Mouse (Mus musculus) hindbrain, embryonic 13.5 days (tissue): ENCODE measurements around the gene Zfp523. TPM values are rescaled to one million over a fixed set of nuclear protein-coding genes. Genes with fewer than 3 reads are reported as not detected.

ENCODE experiments used
- ATAC-seq: fragments of 200-750 bp; cut with Nextera tagmentation; 2 replicates; pipeline ENCODE4 v1.8.0; 2017; ENCODE audit warnings: moderate TSS enrichment; ENCODE audit not compliant: low FRiP score
- H3K27ac ChIP-seq: fragments of 300-500 bp; sonication (generic); 2 replicates; pipeline ENCODE4 v1.5.1; 2015; ENCODE audit warnings: inconsistent platforms, mild to moderate bottlenecking, moderate library complexity
- H3K27me3 ChIP-seq: fragments of 300-500 bp; sonication (generic); 2 replicates; pipeline ENCODE4 v1.6.1; 2015; ENCODE audit warnings: mild to moderate bottlenecking, inconsistent platforms
- H3K36me3 ChIP-seq: fragments of 300-500 bp; sonication (generic); 2 replicates; pipeline ENCODE4 v1.6.1; 2015; ENCODE audit warnings: mild to moderate bottlenecking, inconsistent platforms
- H3K4me1 ChIP-seq: fragments of 300-500 bp; sonication (generic); replicated peaks from 2 replicates; pipeline ENCODE4 v1.6.1; 2015; ENCODE audit warnings: inconsistent platforms
- H3K4me2 ChIP-seq: fragments of 300-500 bp; sonication (generic); 2 replicates; pipeline ENCODE4 v1.6.1; 2015; ENCODE audit warnings: inconsistent platforms, mild to moderate bottlenecking, moderate library complexity
- H3K4me3 ChIP-seq: fragments of 300-500 bp; sonication (generic); 2 replicates; pipeline ENCODE4 v1.5.1; 2015; ENCODE audit warnings: mild to moderate bottlenecking, inconsistent platforms
- H3K9ac ChIP-seq: fragments of 300-500 bp; sonication (generic); 2 replicates; pipeline ENCODE4 v1.6.1; 2015; ENCODE audit warnings: mild to moderate bottlenecking, inconsistent platforms
- H3K9me3 ChIP-seq: fragments of 300-500 bp; sonication (generic); 2 replicates; pipeline ENCODE4 v1.6.1; 2016; ENCODE audit warnings: inconsistent platforms
- WGBS: fragments of 180-500 bp; shearing (Covaris S2); methylation state at CpG from one replicate; pipeline ENCODE4 v1.1.7; 2015; 5-methylcytosine and 5-hydroxymethylcytosine counted together
- polyA plus RNA-seq: library from polyadenylated mRNA; unstranded; fragments of >200 nt; fragmentation: Nextera tagmentation; extraction: Ambion mirVana; gene quantifications from 2 replicates; pipeline ENCODE4 v1.2.1, GENCODE M21; 2015

Zfp523 gene
- polyA plus RNA-seq, 1 experiment from 2014 or later = 40.2 TPM

GRCm38 (mm10) chr17:28201982-28202381, 25.1 kb downstream of the Zfp523 start:
- ATAC-seq = no peak
- Histone ChIP-seq H3K27me3 (no peaks in the 10 kb centered on the region), H3K4me3 (no peak overlapping the region), H3K36me3 (peaks cover 81% of the 10 kb centered on the region), H3K4me1 (peaks cover 7% of the 10 kb centered on the region), H3K27ac (no peak overlapping the region), H3K4me2 (no peak overlapping the region), H3K9me3 (no peaks in the 10 kb centered on the region), H3K9ac (peak overlapping the region; percentile 24; the same call in 1 of the 2 replicates)
- 80% methylated on average over 14 of the region's 14 CpGs for WGBS

- no peak overlapping the region for H3K9ac ChIP-seq
- no peaks in the 10 kb centered on the region for H3K9me3 ChIP-seq
- H3K27me3 ChIP-seq = peaks cover 6% of the 10 kb centered on the region; the same call in 1 of the 2 replicates
- H3K4me1 ChIP-seq = peaks cover 12% of the 10 kb centered on the region
- no peak overlapping the region for H3K27ac ChIP-seq
- ATAC-seq = no peak
- H3K4me3 ChIP-seq = no peak overlapping the region
- H3K36me3 ChIP-seq = peaks cover 62% of the 10 kb centered on the region
- H3K4me2 ChIP-seq = no peak overlapping the region
- WGBS = 41% methylated on average over 14 of the region's 14 CpGs
Observed at GRCm38 (mm10) chr17:28204052-28204720, 27.3 kb downstream of the Zfp523 start.

GRCm38 (mm10) chr17:28205443-28205842, 28.5 kb downstream of the Zfp523 start:
- 85% methylated on average over 8 of the region's 8 CpGs for WGBS
- Histone ChIP-seq H3K36me3 (peaks cover 49% of the 10 kb centered on the region), H3K9ac (no peak overlapping the region), H3K27me3 (peaks cover 6% of the 10 kb centered on the region; the same call in 1 of the 2 replicates), H3K4me3 (no peak overlapping the region), H3K27ac (0 out of 2 replicates have a peak overlapping the region, but pooled peaks have one; percentile 9), H3K4me1 (peaks cover 12% of the 10 kb centered on the region), H3K9me3 (no peaks in the 10 kb centered on the region), H3K4me2 (no peak overlapping the region)
- ATAC-seq = no peak

GRCm38 (mm10) chr17:28207092-28207491, 30.2 kb downstream of the Zfp523 start:
- H3K4me1 ChIP-seq = peaks cover 12% of the 10 kb centered on the region
- peaks cover 6% of the 10 kb centered on the region; the same call in 1 of the 2 replicates for H3K27me3 ChIP-seq
- WGBS = 79% methylated on average over 8 of the region's 8 CpGs
- H3K9ac ChIP-seq = peak overlapping the region; percentile 68
- H3K36me3 ChIP-seq = peaks cover 32% of the 10 kb centered on the region
- no peak for ATAC-seq
- H3K4me3 ChIP-seq = no peak overlapping the region
- H3K9me3 ChIP-seq = no peaks in the 10 kb centered on the region
- H3K4me2 ChIP-seq = no peak overlapping the region
- H3K27ac ChIP-seq = peak overlapping the region; percentile 50

- H3K27me3 ChIP-seq = peaks cover 6% of the 10 kb centered on the region; the same call in 1 of the 2 replicates
- peak within 1 kb of the TSS; percentile 19 for H3K4me3 ChIP-seq
- 24% methylated on average over 26 of the region's 26 CpGs for WGBS
- peaks cover 26% of the 10 kb centered on the region for H3K36me3 ChIP-seq
- H3K9me3 ChIP-seq = no peaks in the 10 kb centered on the region
- peak within 1 kb of the TSS; percentile 68 for H3K9ac ChIP-seq
- H3K4me1 ChIP-seq = peaks cover 12% of the 10 kb centered on the region
- peak; percentile 57; the same call in 1 of the 2 replicates for ATAC-seq
- peak within 1 kb of the TSS; percentile 36 for H3K4me2 ChIP-seq
- peak within 1 kb of the TSS; percentile 50 for H3K27ac ChIP-seq
Observed at GRCm38 (mm10) chr17:28207591-28208313, 30.8 kb downstream of the Zfp523 start, which contains the start of gene Def6. TSS of gene Def6 (plus strand) at chr17:28207778.

GRCm38 (mm10) chr17:28208314-28208612, 31.3 kb downstream of the Zfp523 start:
- no peak overlapping the region; the same call in 1 of the 2 replicates for H3K9ac ChIP-seq
- H3K27me3 ChIP-seq = peaks cover 6% of the 10 kb centered on the region; the same call in 1 of the 2 replicates
- peaks cover 12% of the 10 kb centered on the region for H3K4me1 ChIP-seq
- peak overlapping the region; percentile 19; the same call in 1 of the 2 replicates for H3K4me3 ChIP-seq
- peaks cover 21% of the 10 kb centered on the region for H3K36me3 ChIP-seq
- H3K4me2 ChIP-seq = peak overlapping the region; percentile 36
- no peaks in the 10 kb centered on the region for H3K9me3 ChIP-seq
- no peak overlapping the region for H3K27ac ChIP-seq
- no peak for ATAC-seq
- WGBS = 84% methylated on average over 8 of the region's 8 CpGs

GRCm38 (mm10) chr17:28209457-28210110, 32.7 kb downstream of the Zfp523 start:
- Histone ChIP-seq H3K27me3 (peaks cover 6% of the 10 kb centered on the region; the same call in 1 of the 2 replicates), H3K4me2 (no peak overlapping the region), H3K36me3 (peaks cover 12% of the 10 kb centered on the region), H3K9me3 (no peaks in the 10 kb centered on the region), H3K4me1 (peaks cover 12% of the 10 kb centered on the region), H3K9ac (no peak overlapping the region), H3K27ac (no peak overlapping the region), H3K4me3 (no peak overlapping the region)
- no peak for ATAC-seq
- 72% methylated on average over 4 of the region's 4 CpGs for WGBS

- Histone ChIP-seq H3K9ac (no peak overlapping the region), H3K9me3 (no peaks in the 10 kb centered on the region), H3K4me1 (peaks cover 11% of the 10 kb centered on the region), H3K27ac (no peak overlapping the region), H3K4me3 (no peak overlapping the region), H3K36me3 (no peaks in the 10 kb centered on the region), H3K27me3 (peaks cover 8% of the 10 kb centered on the region; the same call in 1 of the 2 replicates), H3K4me2 (no peak overlapping the region)
- ATAC-seq = no peak
- 86% methylated on average over 6 of the region's 6 CpGs for WGBS
Observed at GRCm38 (mm10) chr17:28211921-28212341, 35.0 kb downstream of the Zfp523 start.

GRCm38 (mm10) chr17:28212391-28212790, 35.5 kb downstream of the Zfp523 start:
- Histone ChIP-seq H3K4me3 (no peak overlapping the region), H3K9me3 (no peaks in the 10 kb centered on the region), H3K9ac (no peak overlapping the region), H3K36me3 (no peaks in the 10 kb centered on the region), H3K4me1 (peaks cover 6% of the 10 kb centered on the region), H3K4me2 (no peak overlapping the region), H3K27me3 (peaks cover 13% of the 10 kb centered on the region; the same call in 1 of the 2 replicates), H3K27ac (no peak overlapping the region)
- WGBS = 78% methylated on average over 9 of the region's 9 CpGs
- no peak for ATAC-seq

- H3K36me3 ChIP-seq = no peaks in the 10 kb centered on the region
- ATAC-seq = no peak
- no peak overlapping the region for H3K4me2 ChIP-seq
- H3K9me3 ChIP-seq = no peaks in the 10 kb centered on the region
- H3K4me3 ChIP-seq = no peak overlapping the region
- no peak overlapping the region for H3K27ac ChIP-seq
- H3K9ac ChIP-seq = no peak overlapping the region
- peaks cover 21% of the 10 kb centered on the region for H3K27me3 ChIP-seq
- 38% methylated on average over 4 of the region's 4 CpGs for WGBS
- peaks cover 5% of the 10 kb centered on the region; the same call in 1 of the 2 replicates for H3K4me1 ChIP-seq
Observed at GRCm38 (mm10) chr17:28213236-28213635, 36.3 kb downstream of the Zfp523 start.

- Histone ChIP-seq H3K27me3 (peaks cover 21% of the 10 kb centered on the region), H3K4me2 (no peak overlapping the region), H3K4me1 (peaks cover 5% of the 10 kb centered on the region; the same call in 1 of the 2 replicates), H3K9me3 (no peaks in the 10 kb centered on the region), H3K4me3 (no peak overlapping the region), H3K36me3 (no peaks in the 10 kb centered on the region), H3K9ac (no peak overlapping the region), H3K27ac (no peak overlapping the region)
- 87% methylated on average over 9 of the region's 9 CpGs for WGBS
- ATAC-seq = no peak
Observed at GRCm38 (mm10) chr17:28216791-28217190, 39.9 kb downstream of the Zfp523 start.
